Mouse (Mus musculus): ENCODE data around the gene Zfp663.

DNA sequence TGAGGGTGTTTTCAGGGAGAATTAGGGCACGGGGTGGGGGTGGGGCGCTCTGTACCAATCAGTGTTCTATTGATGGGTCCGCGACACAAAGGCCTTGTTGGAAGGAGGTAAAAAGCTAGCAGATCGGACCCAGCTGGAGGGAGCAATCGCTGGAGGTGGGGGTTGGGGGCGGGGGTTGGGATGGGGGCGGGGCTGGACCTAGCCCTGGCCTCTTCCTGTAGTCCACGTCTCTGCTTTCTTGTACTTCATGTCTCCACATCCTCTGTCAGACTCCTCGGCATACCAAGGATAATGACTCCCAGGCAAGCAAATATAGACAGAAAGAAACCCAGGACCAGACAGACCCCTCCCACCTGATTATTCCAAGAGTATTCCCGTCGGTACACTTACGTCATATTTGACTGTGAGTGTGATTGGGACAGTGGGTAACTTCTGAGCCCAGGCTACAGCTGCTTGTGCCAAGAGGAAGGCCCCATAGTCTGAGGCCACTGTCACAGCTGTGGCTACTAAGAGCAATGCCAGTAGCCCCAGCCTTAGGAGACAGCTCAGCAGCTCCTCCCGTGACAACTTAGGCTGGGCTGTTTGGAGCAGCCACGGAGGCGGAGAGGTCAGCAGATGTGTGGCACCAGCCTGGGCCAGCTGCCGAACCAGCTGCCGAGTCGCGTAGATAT is 28.4 kb upstream of the Zfp663 start:
- TF ChIP-seq TCF3 (IDR thresholded peaks at IDR 0.05; ENCODE audit: insufficient read length, low read depth) = no peak
- TF ChIP-seq MYOG (IDR thresholded peaks at IDR 0.05; ENCODE audit: control insufficient read depth in 1 of 3, insufficient read depth in 1 of 3, insufficient read length in 2 of 3, low read depth in 2 of 3) = peak in 1 of 3 experiments; percentile 11
- TF ChIP-seq POLR2A (IDR thresholded peaks at IDR 0.05; ENCODE audit: insufficient read length, low read depth) = no peak
- no peak for TF ChIP-seq CEBPB (IDR thresholded peaks at IDR 0.05; ENCODE audit: insufficient read depth, poor library complexity, severe bottlenecking)
